Mouse (Mus musculus) lung, adult 2 months (tissue): ENCODE data around the gene Gm9112.
"Not testable (repeated sequence)": the region's sequence is repeated elsewhere in the genome, so short reads cannot be mapped to it uniquely, and the experiment has no call there.

Source experiments
- CTCF ChIP-seq: fragments of 200-500 bp; IDR thresholded peaks from 2 replicates; pipeline ENCODE4 v1.5.1; 2011; ENCODE audit warnings: mild to moderate bottlenecking, low read length, control low read depth; ENCODE audit not compliant: insufficient read depth
- POLR2A ChIP-seq: fragments of 200-500 bp; IDR thresholded peaks from 2 replicates; pipeline ENCODE4 v1.6.1; 2011; ENCODE audit warnings: low read depth, mild to moderate bottlenecking, control low read depth, low read length, borderline replicate concordance; ENCODE audit errors: extremely low read depth

GRCm38 (mm10) chrX:102707535-102707934 is at the start of gene Gm9112, which contains the start of gene Dmrtc1b:
- TF ChIP-seq POLR2A, CTCF: not testable (repeated sequence)
